Mouse (Mus musculus): ENCODE measurements at regions not wholly inside any gene's neighbourhood (a gene's known extent, or its start where the extent isn't known, plus 50 kb on each side); places are given as distances from the start of the nearest gene placed in this dataset.
A peak's percentile ranks its signal among the peaks of the same experiment; 100 is the strongest.

GRCm38 (mm10) chr16:95821080-95821479 is 119.2 kb downstream of the Ets2 start:
- Histone ChIP-seq H3K36me3 (ENCODE audit: insufficient read depth, low read length) (no peaks in the 10 kb centered on the region), H3K4me2 (ENCODE audit: low read depth, low read length) (no peak overlapping the region), H3K27me3 (ENCODE audit: insufficient read depth, low read length) (no peaks in the 10 kb centered on the region), H3K9ac (replicated peaks; ENCODE audit: low read length) (no peak overlapping the region), H3K9me3 (ENCODE audit: low read length) (no peaks in the 10 kb centered on the region), H3K27ac (no peak overlapping the region), H3K4me1 (ENCODE audit: insufficient read depth, low read length) (peaks cover 7% of the 10 kb centered on the region), H3K4me3 (ENCODE audit: low read length) (no peak overlapping the region)
- TF ChIP-seq CTCF (IDR thresholded peaks at IDR 0.05; ENCODE audit: low read depth), result no peak
- WGBS, result 91% methylated on average over 7 of the region's 7 CpGs
- DNase-seq (ENCODE audit: low spot score) (no peak), ATAC-seq (no peak)

DNA sequence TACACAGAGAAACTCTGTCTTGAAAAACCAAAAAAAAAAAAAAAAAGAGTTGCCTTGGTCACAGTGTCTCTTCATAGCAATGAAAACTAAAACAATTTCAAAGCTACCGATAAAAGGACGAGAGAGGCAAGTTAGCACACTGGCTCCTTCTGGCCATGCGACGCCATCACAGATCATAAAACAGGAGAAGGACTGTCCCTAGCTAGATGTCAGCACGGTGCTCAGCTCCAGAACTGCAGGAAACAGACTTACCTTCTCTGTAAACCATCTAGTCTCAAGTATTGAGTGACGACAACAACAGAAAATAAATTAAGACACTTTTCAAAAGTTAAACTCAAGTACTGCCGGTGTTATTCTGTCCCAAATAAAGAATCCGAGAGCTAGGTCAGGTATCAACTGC is 118.7 kb downstream of the Ets2 start:
- H3K27ac ChIP-seq, result no peak overlapping the region
- TF ChIP-seq CTCF (IDR thresholded peaks at IDR 0.05; ENCODE audit: low read depth), result no peak

GRCm38 (mm10) chr16:95820013-95820412 is 118.1 kb downstream of the Ets2 start:
- H3K9me3 ChIP-seq (ENCODE audit: low read length), result no peaks in the 10 kb centered on the region
- no peak overlapping the region for H3K9ac ChIP-seq (replicated peaks; ENCODE audit: low read length)
- H3K27me3 ChIP-seq (ENCODE audit: insufficient read depth, low read length), result no peaks in the 10 kb centered on the region
- H3K27ac ChIP-seq, result no peak overlapping the region
- H3K4me1 ChIP-seq (ENCODE audit: insufficient read depth, low read length), result peaks cover 3% of the 10 kb centered on the region
- DNase-seq (ENCODE audit: low spot score), result no peak
- H3K4me3 ChIP-seq (ENCODE audit: low read length), result no peak overlapping the region
- TF ChIP-seq CTCF (IDR thresholded peaks at IDR 0.05; ENCODE audit: low read depth), result no peak
- no peak for ATAC-seq
- H3K36me3 ChIP-seq (ENCODE audit: insufficient read depth, low read length), result no peaks in the 10 kb centered on the region
- no peak overlapping the region for H3K4me2 ChIP-seq (ENCODE audit: low read depth, low read length)
- 76% methylated on average over 1 of the region's 1 CpGs for WGBS

More for the DNA sequence above, 118.7 kb downstream of the Ets2 start:
- Histone ChIP-seq H3K27me3 (ENCODE audit: insufficient read depth, low read length) (no peaks in the 10 kb centered on the region), H3K4me2 (ENCODE audit: low read depth, low read length) (no peak overlapping the region), H3K9me3 (ENCODE audit: low read length) (no peaks in the 10 kb centered on the region), H3K4me3 (ENCODE audit: low read length) (no peak overlapping the region), H3K36me3 (ENCODE audit: insufficient read depth, low read length) (no peaks in the 10 kb centered on the region), H3K4me1 (ENCODE audit: insufficient read depth, low read length) (peaks cover 7% of the 10 kb centered on the region), H3K9ac (replicated peaks; ENCODE audit: low read length) (no peak overlapping the region)
- WGBS, result 89% methylated on average over 8 of the region's 8 CpGs
- ATAC-seq (no peak), DNase-seq (ENCODE audit: low spot score) (no peak)

DNA sequence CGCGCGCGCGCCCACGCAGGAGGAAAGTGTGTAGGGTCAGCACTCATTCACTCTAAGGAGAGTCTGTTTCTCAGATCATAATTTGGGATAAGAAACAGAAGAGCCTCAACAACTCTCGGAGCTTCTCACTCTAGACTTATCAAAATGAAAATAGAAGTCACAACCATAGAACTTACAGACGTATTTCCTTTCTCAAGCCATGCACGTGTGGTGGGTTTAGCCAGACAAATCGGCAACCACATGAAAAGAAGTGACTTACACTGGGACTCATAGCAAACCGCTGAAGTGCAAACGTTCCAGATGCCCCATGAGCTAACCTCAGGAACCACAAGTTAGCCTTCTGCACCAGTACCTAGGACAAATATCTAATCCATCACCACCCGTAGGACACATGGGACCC is 114.1 kb downstream of the Ets2 start:
- TF ChIP-seq CTCF (IDR thresholded peaks at IDR 0.05; ENCODE audit: low read depth), result no peak

DNA sequence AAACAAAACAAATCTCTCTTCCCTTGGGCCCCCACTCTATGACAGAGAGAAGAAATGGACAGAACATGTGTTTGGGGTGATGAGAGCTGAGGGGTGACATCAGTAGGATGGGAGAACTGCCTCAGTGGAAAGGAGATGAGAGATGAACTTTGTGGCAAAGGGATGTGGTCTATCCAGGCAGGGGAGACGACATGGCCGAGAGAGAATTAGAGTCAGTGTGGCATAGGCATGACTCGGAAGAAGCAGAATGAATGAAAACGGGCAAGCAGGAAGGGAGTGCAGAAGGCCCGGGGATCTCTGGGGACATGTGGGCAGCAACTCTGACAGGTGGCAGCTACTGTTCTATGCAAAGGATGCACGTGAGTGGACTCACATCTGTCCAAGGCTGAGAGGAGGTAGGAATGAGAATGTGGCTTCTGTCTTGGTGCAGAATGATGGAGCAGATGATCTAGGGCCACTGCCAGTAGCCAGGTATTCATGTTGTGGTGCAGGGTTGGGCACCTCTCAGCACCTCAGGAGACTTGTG is 113.4 kb downstream of the Ets2 start:
- no peaks in the 10 kb centered on the region for H3K36me3 ChIP-seq (ENCODE audit: insufficient read depth, low read length)
- no peaks in the 10 kb centered on the region for H3K9me3 ChIP-seq (ENCODE audit: low read length)
- H3K4me1 ChIP-seq (ENCODE audit: insufficient read depth, low read length), result peaks cover 6% of the 10 kb centered on the region; the same call in 1 of the 2 replicates
- no peak overlapping the region for H3K4me3 ChIP-seq (ENCODE audit: low read length)
- no peak overlapping the region for H3K9ac ChIP-seq (replicated peaks; ENCODE audit: low read length)
- WGBS, result 69% methylated on average over 6 of the region's 6 CpGs
- TF ChIP-seq CTCF (IDR thresholded peaks at IDR 0.05; ENCODE audit: low read depth), result no peak
- no peaks in the 10 kb centered on the region for H3K27me3 ChIP-seq (ENCODE audit: insufficient read depth, low read length)
- no peak overlapping the region for H3K4me2 ChIP-seq (ENCODE audit: low read depth, low read length)
- no peak overlapping the region for H3K27ac ChIP-seq
- DNase-seq (ENCODE audit: low spot score) (no peak), ATAC-seq (no peak)

More for the DNA sequence above, 114.1 kb downstream of the Ets2 start:
- ATAC-seq (no peak), DNase-seq (ENCODE audit: low spot score) (no peak)
- Histone ChIP-seq H3K9ac (replicated peaks; ENCODE audit: low read length) (no peak overlapping the region), H3K27ac (no peak overlapping the region), H3K36me3 (ENCODE audit: insufficient read depth, low read length) (no peaks in the 10 kb centered on the region), H3K4me3 (ENCODE audit: low read length) (no peak overlapping the region), H3K9me3 (ENCODE audit: low read length) (no peaks in the 10 kb centered on the region), H3K27me3 (ENCODE audit: insufficient read depth, low read length) (no peaks in the 10 kb centered on the region), H3K4me1 (ENCODE audit: insufficient read depth, low read length) (peaks cover 6% of the 10 kb centered on the region; the same call in 1 of the 2 replicates), H3K4me2 (ENCODE audit: low read depth, low read length) (no peak overlapping the region)
- WGBS, result 96% methylated on average over 13 of the region's 13 CpGs

DNA sequence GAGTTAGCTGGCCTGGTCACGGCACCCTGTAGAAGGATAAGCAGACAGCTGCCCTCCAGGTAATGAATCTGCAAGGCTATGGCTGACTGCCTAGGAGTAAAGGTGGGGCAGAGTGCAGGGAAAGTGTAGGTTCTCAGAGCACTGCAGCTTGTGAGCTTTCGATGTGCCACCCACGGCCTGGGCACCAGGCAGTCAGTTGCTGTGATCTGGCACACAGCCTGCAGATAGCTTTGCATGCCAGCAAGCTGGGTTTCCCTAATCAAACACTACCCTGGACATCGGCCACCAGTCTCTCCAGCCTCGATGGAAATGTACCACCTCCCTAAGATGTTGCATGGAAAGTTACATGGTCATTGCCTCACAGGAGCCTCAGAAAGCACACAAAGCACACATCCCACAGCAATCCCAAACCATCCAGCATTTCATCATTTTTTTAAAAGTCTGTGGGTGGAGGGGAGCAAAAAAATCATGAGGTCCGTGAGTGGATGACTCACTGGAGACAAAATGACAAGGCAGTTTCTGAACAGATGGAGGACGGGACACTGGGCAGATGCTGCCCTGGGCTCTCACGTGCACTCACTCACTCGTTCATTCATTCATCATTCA is 112.7 kb downstream of the Ets2 start:
- Histone ChIP-seq H3K4me3 (ENCODE audit: low read length) (no peak overlapping the region), H3K9me3 (ENCODE audit: low read length) (no peaks in the 10 kb centered on the region), H3K36me3 (ENCODE audit: insufficient read depth, low read length) (no peaks in the 10 kb centered on the region), H3K27ac (no peak overlapping the region), H3K4me2 (ENCODE audit: low read depth, low read length) (no peak overlapping the region), H3K27me3 (ENCODE audit: insufficient read depth, low read length) (no peaks in the 10 kb centered on the region), H3K9ac (replicated peaks; ENCODE audit: low read length) (no peak overlapping the region), H3K4me1 (ENCODE audit: insufficient read depth, low read length) (peaks cover 6% of the 10 kb centered on the region; the same call in 1 of the 2 replicates)
- ATAC-seq, result peak; percentile 40; the same call in 1 of the 2 replicates
- TF ChIP-seq CTCF (IDR thresholded peaks at IDR 0.05; ENCODE audit: low read depth), result no peak
- DNase-seq (ENCODE audit: low spot score), result no peak
- WGBS, result 40% methylated on average over 9 of the region's 9 CpGs

DNA sequence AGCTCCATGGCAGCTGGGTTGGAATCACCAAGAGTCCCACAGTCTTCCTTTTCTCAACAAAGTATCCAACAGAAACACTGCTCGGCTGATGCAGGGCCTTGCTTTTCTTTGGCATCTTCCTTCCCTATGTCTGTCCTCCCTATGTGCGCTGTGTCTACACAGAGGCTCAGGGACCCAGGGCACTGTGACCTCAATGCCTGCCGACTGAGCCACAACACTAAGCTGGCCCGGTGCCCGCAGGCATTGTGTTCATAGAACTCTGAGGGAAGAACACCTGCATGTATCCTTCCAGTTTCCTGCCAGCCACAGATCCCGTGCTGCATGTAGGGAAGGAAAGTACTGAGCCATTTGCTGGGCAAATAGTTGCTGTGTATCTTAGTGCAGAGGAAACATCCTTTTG is 109.2 kb downstream of the Ets2 start:
- H3K27ac ChIP-seq, result no peak overlapping the region
- peaks cover 6% of the 10 kb centered on the region; the same call in 1 of the 2 replicates for H3K4me1 ChIP-seq (ENCODE audit: insufficient read depth, low read length)
- TF ChIP-seq CTCF (IDR thresholded peaks at IDR 0.05; ENCODE audit: low read depth), result no peak
- no peaks in the 10 kb centered on the region for H3K9me3 ChIP-seq (ENCODE audit: low read length)
- no peak overlapping the region for H3K9ac ChIP-seq (replicated peaks; ENCODE audit: low read length)
- H3K4me2 ChIP-seq (ENCODE audit: low read depth, low read length), result no peak overlapping the region
- no peaks in the 10 kb centered on the region for H3K27me3 ChIP-seq (ENCODE audit: insufficient read depth, low read length)
- ATAC-seq, result no peak
- 52% methylated on average over 6 of the region's 6 CpGs for WGBS
- H3K4me3 ChIP-seq (ENCODE audit: low read length), result no peak overlapping the region
- no peaks in the 10 kb centered on the region for H3K36me3 ChIP-seq (ENCODE audit: insufficient read depth, low read length)
- DNase-seq (ENCODE audit: low spot score), result no peak
